Mouse (Mus musculus): ENCODE measurements around the gene Kyat1.

DNA sequence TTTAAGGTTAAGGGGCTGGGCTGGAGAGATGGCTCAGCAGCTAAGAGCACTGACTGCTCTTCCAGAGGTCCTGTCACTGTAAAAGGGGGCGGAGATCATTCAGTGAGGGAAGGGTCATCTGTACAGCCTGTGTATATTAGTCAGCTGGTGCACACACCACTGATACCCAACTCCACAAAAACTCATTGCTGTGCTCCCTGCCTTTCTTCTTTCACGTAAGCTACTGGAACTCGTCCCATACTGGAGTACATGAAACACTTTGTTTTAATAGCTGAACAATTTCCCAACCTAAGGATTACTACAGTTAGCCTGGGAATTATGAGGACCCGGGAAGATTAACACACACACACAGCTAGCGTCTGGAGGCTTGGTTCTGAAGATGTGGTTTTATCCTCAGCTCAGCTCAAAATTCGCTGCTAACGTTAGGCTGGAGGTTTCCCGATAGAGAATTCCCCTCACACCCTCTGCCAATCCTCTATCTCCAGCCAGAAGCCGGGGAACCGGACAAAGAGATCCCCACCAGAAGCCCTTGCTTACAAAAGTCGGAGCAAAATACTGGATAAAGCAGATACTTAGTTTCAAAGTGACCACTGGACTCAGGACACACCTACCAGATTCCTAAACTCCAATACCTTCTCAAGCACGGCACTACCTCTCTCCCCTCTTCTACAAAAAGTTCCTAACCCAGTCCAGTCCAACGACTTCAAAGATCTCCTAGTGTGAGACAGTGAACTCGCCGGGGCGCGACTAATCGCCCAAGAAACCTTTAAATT lies 31.0 kb upstream of the Kyat1 start:
- TF ChIP-seq CTCF (IDR thresholded peaks at IDR 0.05; ENCODE audit: low read depth, low read length) (no peak), POLR2A (IDR thresholded peaks at IDR 0.05; ENCODE audit: insufficient read depth, low read length) (no peak)

All from ES-Bruce4 (cell line).